Mouse (Mus musculus) cerebellum, adult 8-10 months (tissue): Measurements from ENCODE around the gene Ap1s1.

Experiments used
- DNase-seq: peaks from one replicate; pipeline ENCODE4 v3.0.0; 2022

Ap1s1 gene

DNA sequence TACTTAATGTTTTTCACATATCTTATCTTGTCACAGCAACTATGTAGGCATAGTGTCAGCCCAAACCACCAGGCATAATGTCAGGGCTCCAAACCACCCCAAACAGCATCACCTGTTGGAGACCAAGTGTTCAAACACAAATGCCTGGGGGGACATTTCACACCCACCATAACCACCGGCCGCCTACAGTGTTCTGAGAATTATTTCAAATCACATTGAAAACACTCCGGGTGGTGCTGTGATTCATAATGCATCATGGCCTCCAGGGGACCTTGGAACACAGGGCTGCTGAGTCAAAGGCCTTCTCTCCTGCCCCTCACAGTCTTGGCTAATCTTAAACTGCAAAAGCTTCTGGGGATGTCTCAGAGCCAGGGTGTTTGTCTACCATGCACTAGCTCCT is 30.0 kb downstream of the Ap1s1 start:
- DNase-seq = no peak

GRCm38 (mm10) chr5:137012401-137012950 is 33.5 kb downstream of the Ap1s1 start:
- no peak for DNase-seq

DNA sequence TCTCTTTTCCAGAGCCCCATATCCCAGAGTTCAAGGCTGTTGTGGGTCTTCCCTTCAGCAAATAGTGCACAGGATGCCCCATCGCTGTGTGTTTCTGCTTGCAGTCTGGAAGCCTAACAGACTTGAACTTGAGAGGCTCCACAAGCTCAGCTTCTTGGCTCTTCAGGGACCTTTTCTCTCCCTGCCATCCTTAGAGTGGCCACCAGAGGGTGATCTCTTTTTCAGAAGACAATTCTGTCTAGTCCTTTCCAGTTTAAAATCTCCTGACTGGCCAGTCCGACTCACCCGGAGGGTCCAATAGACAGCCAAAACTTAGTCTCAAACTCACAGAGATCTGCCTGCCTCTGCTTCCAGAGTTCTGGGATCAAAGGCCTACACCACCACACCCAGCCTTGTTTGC is 35.9 kb downstream of the Ap1s1 start:
- DNase-seq = no peak

DNA sequence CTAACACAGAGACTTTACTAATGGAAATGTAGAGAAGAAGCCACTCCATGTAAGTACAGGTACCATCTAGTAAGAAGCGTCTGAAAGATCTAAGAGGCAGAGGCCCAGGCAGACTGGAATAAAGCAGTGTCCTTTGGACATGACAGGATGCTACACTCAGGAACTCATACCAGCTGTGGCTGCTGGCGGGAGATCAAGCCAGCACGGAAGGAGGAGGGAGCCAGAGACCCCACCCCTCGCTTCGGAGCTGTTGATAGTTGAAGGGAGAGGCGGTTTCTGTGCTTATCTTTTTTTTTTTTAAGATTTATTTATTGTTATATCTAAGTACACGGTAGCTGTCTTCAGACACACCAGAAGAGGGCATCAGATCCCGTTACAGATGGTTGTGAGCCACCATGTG is 38.7 kb downstream of the Ap1s1 start:
- DNase-seq = no peak

- no peak for DNase-seq
Measured at GRCm38 (mm10) chr5:137000612-137001011, 45.3 kb downstream of the Ap1s1 start.

- DNase-seq = no peak
Measured at GRCm38 (mm10) chr5:136999449-136999848, 46.5 kb downstream of the Ap1s1 start.

GRCm38 (mm10) chr5:136989801-136990200 is 56.1 kb downstream of the Ap1s1 start:
- DNase-seq = no peak

DNA sequence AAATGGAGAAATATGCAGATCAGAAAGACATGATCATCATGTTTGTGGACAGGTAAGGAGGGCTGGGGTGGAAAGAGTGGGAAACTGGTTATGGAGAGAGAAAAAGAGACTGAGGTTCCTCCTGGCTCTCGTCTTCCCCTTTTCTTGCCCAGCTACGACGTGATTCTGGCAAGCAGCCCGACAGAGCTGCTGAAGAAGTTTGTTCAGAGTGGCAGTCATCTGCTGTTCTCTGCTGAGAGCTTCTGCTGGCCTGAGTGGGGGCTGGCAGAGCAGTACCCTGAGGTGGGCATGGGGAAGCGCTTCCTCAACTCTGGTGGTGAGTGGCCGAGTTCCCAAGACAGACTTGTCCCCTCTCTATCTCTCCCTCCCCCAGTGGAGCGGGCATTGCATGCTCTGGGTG is 57.5 kb downstream of the Ap1s1 start:
- no peak for DNase-seq

DNA sequence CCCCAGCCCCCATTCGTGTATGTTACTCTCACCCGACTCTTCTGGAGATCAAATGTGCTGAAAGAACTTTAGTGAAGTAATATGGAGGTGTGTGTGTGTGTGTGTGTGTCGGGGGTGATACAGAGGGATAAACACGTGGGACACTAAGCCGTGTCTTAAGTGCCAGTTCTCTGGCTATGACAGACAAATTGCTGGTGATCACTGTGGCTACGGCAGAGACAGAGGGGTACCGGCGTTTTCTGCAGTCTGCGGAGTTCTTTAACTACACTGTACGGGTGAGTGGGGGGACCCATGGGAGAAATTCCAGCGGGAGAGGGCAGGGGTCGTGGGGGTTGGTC is 58.0 kb downstream of the Ap1s1 start, which contains the start of gene Znhit1:
Gene Znhit1 (minus strand): TSS at position 88 of the 338 bp plus-strand sequence.
- no peak for DNase-seq

GRCm38 (mm10) chr5:136987138-136987933 is 58.6 kb downstream of the Ap1s1 start:
- peak; percentile 83 for DNase-seq

GRCm38 (mm10) chr5:136986695-136987137 is 59.2 kb downstream of the Ap1s1 start, which contains the start of gene Plod3:
Gene Plod3 (plus strand): TSS chr5:136987019.
- peak; percentile 95 for DNase-seq
